Mouse (Mus musculus) midbrain, embryonic 14.5 days (tissue): ENCODE data around the gene Pemt. TPM values are rescaled to one million over a fixed set of nuclear protein-coding genes. Genes with fewer than 3 reads are reported as not detected.

Source experiments
- ATAC-seq: fragments of 200-750 bp; cut with Nextera tagmentation; 2 replicates; pipeline ENCODE4 v1.8.0; 2017; ENCODE audit warnings: moderate number of reproducible peaks, moderate library complexity; ENCODE audit not compliant: low FRiP score, low TSS enrichment
- DNase-seq: peaks from one replicate; pipeline ENCODE4 v3.0.0-alpha.2; 2015
- H3K27ac ChIP-seq: fragments of 300-500 bp; sonication (generic); replicated peaks from 2 replicates; pipeline ENCODE4 v1.5.1; 2014; ENCODE audit warnings: mild to moderate bottlenecking, low read depth, low read length, moderate library complexity
- H3K27me3 ChIP-seq: fragments of 300-500 bp; sonication (generic); 2 replicates; pipeline ENCODE4 v1.6.1; 2014; ENCODE audit warnings: low read length, control low read depth, mixed read lengths; ENCODE audit not compliant: control insufficient read depth, insufficient read depth
- H3K36me3 ChIP-seq: fragments of 300-500 bp; sonication (generic); 2 replicates; pipeline ENCODE4 v1.6.1; 2014; ENCODE audit warnings: low read length, control low read depth; ENCODE audit not compliant: control insufficient read depth, insufficient read depth
- H3K4me1 ChIP-seq: fragments of 300-500 bp; sonication (generic); 2 replicates; pipeline ENCODE4 v1.6.1; 2014; ENCODE audit warnings: mild to moderate bottlenecking, antibody characterized with exemption, low read length, control low read depth; ENCODE audit not compliant: control insufficient read depth, insufficient read depth
- H3K4me2 ChIP-seq: fragments of 300-500 bp; sonication (generic); 2 replicates; pipeline ENCODE4 v1.6.1; 2014; ENCODE audit warnings: mild to moderate bottlenecking, low read length, moderate library complexity
- H3K4me3 ChIP-seq: fragments of 300-500 bp; sonication (generic); replicated peaks from 2 replicates; pipeline ENCODE4 v1.5.1; 2014; ENCODE audit warnings: low read depth, low read length
- H3K9ac ChIP-seq: fragments of 300-500 bp; sonication (generic); replicated peaks from 2 replicates; pipeline ENCODE4 v1.6.1; 2014; ENCODE audit warnings: mild to moderate bottlenecking, low read length, moderate library complexity
- H3K9me3 ChIP-seq: fragments of 300-500 bp; sonication (generic); 2 replicates; pipeline ENCODE4 v1.6.1; 2016; ENCODE audit warnings: low read length, control low read depth, mixed read lengths; ENCODE audit not compliant: control insufficient read depth
- WGBS: fragments of 180-500 bp; shearing (Covaris S2); extraction: QIAGEN DNeasy Blood & Tissue Kit; methylation state at CpG from one replicate; pipeline ENCODE4 v1.1.7; 2014; 5-methylcytosine and 5-hydroxymethylcytosine counted together
- polyA plus RNA-seq: library from polyadenylated mRNA; unstranded; fragments of >200 nt; fragmentation: Nextera tagmentation; extraction: Ambion mirVana; gene quantifications from 2 replicates; pipeline ENCODE4 v1.2.1, GENCODE M21; 2014

Gene Pemt
- polyA plus RNA-seq, 1 experiment from 2014 or later = 6.0 TPM

DNA sequence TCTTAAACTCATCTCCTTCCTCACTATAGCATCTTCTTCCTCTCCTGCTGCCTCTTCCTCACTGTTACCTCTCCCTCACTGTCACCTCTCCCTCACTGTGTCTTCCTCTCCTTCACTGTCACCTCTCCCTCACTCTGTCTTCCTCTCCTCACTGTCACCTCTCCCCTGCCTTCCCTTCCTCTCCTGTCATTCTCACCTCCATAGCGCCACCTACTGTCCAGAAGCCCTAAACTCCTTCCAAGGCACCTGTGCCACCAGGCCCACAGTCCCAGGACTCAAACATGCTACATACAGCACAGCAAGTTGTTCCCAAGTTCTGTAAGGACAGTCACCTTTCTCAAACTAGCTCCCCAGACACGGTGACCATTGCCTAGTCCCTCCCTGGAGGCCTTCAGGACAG, 19.0 kb downstream of the Pemt start:
- 4% methylated on average over 2 of the region's 2 CpGs for WGBS
- no peak overlapping the region for H3K4me3 ChIP-seq
- no peak overlapping the region for H3K27ac ChIP-seq
- DNase-seq (peak; percentile 84), ATAC-seq (no peak)
- no peaks in the 10 kb centered on the region for H3K4me1 ChIP-seq
- no peaks in the 10 kb centered on the region for H3K27me3 ChIP-seq
- no peak overlapping the region for H3K4me2 ChIP-seq
- H3K9me3 ChIP-seq = no peaks in the 10 kb centered on the region
- no peaks in the 10 kb centered on the region for H3K36me3 ChIP-seq
- no peak overlapping the region for H3K9ac ChIP-seq

DNA sequence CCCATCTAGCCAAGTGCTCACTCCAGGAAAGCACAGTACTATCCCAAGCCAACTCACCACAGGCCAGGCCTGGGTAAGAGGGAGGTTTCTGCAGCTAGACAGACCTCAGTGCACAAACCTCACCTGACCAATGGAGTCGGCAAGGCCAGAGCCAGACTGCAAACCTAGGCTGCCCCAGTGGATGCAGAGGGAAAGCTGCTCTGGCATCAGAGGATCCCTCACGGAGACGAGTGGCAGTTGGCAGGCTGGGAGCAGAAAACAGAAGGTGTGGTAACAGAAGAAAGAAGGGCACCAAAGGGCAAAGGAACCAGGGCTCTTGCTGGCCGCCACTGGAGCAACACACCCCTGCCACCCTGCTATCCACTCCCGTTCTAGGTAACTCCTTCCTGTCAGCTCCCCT, 20.1 kb downstream of the Pemt start:
- WGBS = 91% methylated on average over 5 of the region's 5 CpGs
- no peak for DNase-seq
- Histone ChIP-seq H3K9ac (no peak overlapping the region; the same call in 1 of the 2 replicates), H3K4me1 (no peaks in the 10 kb centered on the region), H3K9me3 (no peaks in the 10 kb centered on the region), H3K4me2 (no peak overlapping the region), H3K27me3 (no peaks in the 10 kb centered on the region), H3K36me3 (no peaks in the 10 kb centered on the region), H3K27ac (no peak overlapping the region), H3K4me3 (no peak overlapping the region)
- ATAC-seq = no peak

DNA sequence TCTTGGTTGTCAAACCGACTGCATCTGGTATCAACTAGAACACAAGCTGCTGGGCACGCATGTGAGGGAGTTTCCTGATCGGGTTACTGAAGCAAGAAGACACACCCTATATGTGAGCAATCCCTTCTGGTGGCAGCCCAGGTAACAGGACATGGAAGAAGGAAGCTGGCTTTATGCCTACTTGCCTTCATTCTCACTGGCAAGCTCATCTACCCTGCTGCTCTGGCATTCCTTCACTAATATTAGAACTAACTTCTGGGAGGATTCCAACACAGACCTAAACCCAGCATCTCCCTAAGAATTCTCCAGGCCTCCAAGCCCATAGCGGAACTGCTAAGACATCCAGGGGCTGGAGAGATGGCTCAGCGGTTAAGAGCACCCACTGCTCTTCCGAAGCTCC, 25.1 kb downstream of the Pemt start:
- ATAC-seq (no peak), DNase-seq (no peak)
- no peak overlapping the region for H3K27ac ChIP-seq
- no peak overlapping the region for H3K4me3 ChIP-seq
- H3K4me1 ChIP-seq = no peaks in the 10 kb centered on the region
- no peaks in the 10 kb centered on the region for H3K36me3 ChIP-seq
- H3K9ac ChIP-seq = no peak overlapping the region
- no peak overlapping the region for H3K4me2 ChIP-seq
- 89% methylated on average over 6 of the region's 6 CpGs for WGBS
- no peaks in the 10 kb centered on the region for H3K9me3 ChIP-seq
- no peaks in the 10 kb centered on the region for H3K27me3 ChIP-seq

DNA sequence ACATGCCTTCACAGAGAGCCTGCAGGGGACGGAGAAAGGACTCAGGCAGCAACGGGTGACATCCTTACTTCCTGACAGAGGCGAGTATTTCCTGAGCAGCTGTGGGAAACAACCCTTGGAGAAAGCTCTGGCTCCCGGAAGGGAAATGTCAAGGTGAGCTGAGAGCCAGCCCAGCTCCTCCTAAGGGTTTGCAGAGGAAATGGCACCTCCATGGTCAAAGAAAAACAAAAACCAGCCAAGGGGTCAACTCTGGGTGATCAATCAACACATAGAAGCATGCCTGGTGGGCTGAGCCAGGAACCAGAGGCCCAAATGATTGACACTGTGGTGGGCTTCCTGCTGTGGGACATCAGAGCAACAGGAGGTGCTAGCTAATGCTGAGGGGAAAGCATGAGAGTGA, 29.6 kb downstream of the Pemt start:
- Histone ChIP-seq H3K9me3 (no peaks in the 10 kb centered on the region), H3K27ac (no peak overlapping the region), H3K4me2 (no peak overlapping the region), H3K36me3 (no peaks in the 10 kb centered on the region), H3K4me1 (no peaks in the 10 kb centered on the region), H3K9ac (no peak overlapping the region), H3K27me3 (no peaks in the 10 kb centered on the region), H3K4me3 (no peak overlapping the region)
- WGBS = 70% methylated on average over 4 of the region's 4 CpGs
- ATAC-seq (no peak), DNase-seq (no peak)

DNA sequence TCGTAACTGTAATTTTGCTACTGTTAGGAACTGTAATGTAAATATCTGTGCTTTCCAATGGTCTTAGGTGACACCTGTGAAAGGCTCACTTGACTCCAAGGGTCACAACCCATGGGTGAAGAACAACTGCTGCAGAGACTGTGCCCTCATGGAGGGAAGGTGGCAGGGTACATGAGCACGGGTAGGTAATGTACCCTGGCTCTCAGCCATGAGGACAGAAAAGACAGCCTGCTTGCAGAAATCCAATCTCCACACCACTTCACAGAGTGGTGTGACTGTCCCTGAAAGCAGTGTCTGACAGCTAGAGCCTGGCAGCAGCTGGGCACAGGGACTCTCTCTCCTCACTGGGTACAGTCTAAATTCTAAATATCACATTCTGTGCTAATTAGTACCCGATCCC, 34.8 kb downstream of the Pemt start:
- Histone ChIP-seq H3K27ac (no peak overlapping the region), H3K36me3 (no peaks in the 10 kb centered on the region), H3K9me3 (no peaks in the 10 kb centered on the region), H3K27me3 (no peaks in the 10 kb centered on the region), H3K9ac (peak overlapping the region; percentile 29; the same call in 1 of the 2 replicates), H3K4me1 (peaks cover 8% of the 10 kb centered on the region; the same call in 1 of the 2 replicates), H3K4me2 (no peak overlapping the region), H3K4me3 (no peak overlapping the region)
- 87% methylated on average over 3 of the region's 3 CpGs for WGBS
- no peak for DNase-seq
- no peak for ATAC-seq

DNA sequence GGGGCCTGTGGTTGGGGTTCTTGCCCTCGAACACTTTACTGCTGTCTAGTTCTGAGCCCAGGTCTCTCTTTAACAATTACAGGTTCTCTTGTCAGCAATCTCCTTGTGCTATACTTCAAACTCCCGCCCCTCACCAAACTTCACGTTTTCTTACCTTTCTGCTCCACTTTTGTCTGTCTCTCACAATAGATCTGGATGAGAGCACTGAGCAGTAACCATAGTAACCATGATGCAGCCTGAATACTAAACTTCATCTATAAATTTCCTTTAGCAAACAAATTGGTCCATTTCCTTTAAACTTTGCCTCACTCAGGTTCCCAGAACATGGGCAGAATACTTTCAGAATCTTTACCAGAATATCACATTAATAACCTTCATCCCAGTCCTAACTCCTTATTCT, 36.8 kb downstream of the Pemt start:
- Histone ChIP-seq H3K9ac (no peak overlapping the region), H3K4me1 (peaks cover 8% of the 10 kb centered on the region; the same call in 1 of the 2 replicates), H3K4me3 (no peak overlapping the region), H3K36me3 (no peaks in the 10 kb centered on the region), H3K4me2 (no peak overlapping the region), H3K27me3 (no peaks in the 10 kb centered on the region), H3K9me3 (no peaks in the 10 kb centered on the region), H3K27ac (peak overlapping the region; percentile 37; the same call in 1 of the 2 replicates)
- DNase-seq (peak; percentile 70), ATAC-seq (no peak)
- 42% methylated on average over 3 of the region's 3 CpGs for WGBS

DNA sequence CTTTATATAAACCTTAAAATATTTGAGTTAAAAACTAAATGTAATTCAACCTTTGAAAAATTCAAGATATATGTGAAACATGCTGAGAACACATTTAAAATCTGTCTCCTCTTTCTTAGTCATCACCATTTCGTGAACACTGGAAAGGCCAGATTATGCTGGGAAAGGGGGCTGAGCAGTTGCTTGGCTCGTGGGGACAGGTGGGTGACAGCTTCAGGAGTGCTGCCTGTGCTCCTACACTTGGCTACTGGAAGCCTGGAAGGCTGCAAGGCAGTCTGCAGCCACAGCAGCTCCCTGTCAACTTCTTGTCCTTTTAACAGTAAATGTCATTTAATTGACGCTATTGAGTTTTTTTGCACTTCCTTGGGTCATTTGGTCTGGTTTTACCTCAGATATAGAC, 40.4 kb downstream of the Pemt start:
- peaks cover 8% of the 10 kb centered on the region; the same call in 1 of the 2 replicates for H3K4me1 ChIP-seq
- H3K9ac ChIP-seq = no peak overlapping the region
- ATAC-seq = no peak
- H3K4me3 ChIP-seq = no peak overlapping the region
- H3K27ac ChIP-seq = no peak overlapping the region
- H3K27me3 ChIP-seq = no peaks in the 10 kb centered on the region
- no peaks in the 10 kb centered on the region for H3K9me3 ChIP-seq
- no peak for DNase-seq
- no peaks in the 10 kb centered on the region for H3K36me3 ChIP-seq
- WGBS = 72% methylated on average over 3 of the region's 3 CpGs
- H3K4me2 ChIP-seq = no peak overlapping the region

DNA sequence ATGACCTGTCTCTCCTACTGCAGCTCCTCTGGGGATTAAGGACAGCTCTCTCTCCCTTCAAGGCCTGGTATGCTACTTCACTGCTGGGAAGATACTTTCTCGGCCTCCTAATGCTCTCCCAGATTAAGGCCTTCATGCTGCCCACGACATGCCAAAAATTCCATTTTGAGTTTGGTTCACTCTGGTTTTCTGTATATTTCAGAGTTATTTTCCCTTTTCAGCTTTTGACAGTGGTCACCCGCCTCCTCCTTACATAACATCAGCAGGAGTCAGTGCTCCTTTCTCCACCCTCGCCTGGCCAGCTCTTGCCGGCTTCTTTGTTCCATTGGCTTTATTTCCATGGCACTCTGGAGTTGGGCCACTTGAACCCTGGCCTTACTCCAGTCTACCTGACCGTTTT, 41.6 kb downstream of the Pemt start:
- ATAC-seq (no peak), DNase-seq (no peak)
- H3K9ac ChIP-seq = no peak overlapping the region
- no peak overlapping the region for H3K4me2 ChIP-seq
- no peaks in the 10 kb centered on the region for H3K27me3 ChIP-seq
- H3K4me3 ChIP-seq = no peak overlapping the region
- no peaks in the 10 kb centered on the region for H3K9me3 ChIP-seq
- 65% methylated on average over 6 of the region's 6 CpGs for WGBS
- no peak overlapping the region for H3K27ac ChIP-seq
- H3K36me3 ChIP-seq = no peaks in the 10 kb centered on the region
- H3K4me1 ChIP-seq = peaks cover 8% of the 10 kb centered on the region; the same call in 1 of the 2 replicates

DNA sequence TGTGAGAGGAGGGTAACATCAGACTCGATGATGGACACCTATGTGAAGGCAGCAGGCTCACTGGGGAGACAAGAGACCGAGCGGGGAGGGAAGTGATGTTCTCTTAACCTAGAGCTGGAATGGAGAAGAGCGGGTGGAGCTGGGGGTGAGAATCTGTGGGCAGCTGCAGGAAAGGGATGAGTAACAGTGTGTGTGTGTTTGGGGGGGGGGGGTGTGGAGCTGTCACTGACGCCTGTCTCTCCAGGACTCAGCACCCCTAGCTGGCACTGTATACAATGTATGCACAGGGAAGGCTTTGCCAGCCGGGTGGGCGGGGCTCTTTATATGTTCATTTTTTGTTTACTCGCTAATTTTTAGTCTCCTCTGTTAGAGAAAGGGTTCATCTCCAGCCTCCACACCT, 42.5 kb downstream of the Pemt start:
- no peak for ATAC-seq
- no peaks in the 10 kb centered on the region for H3K9me3 ChIP-seq
- WGBS = 87% methylated on average over 8 of the region's 8 CpGs

More for the DNA sequence above, 42.5 kb downstream of the Pemt start:
- no peak overlapping the region for H3K4me2 ChIP-seq
- H3K4me3 ChIP-seq = no peak overlapping the region
- no peak for DNase-seq
- no peak overlapping the region for H3K9ac ChIP-seq
- no peak overlapping the region for H3K27ac ChIP-seq
- H3K27me3 ChIP-seq = no peaks in the 10 kb centered on the region
- H3K36me3 ChIP-seq = no peaks in the 10 kb centered on the region
- peaks cover 3% of the 10 kb centered on the region; the same call in 1 of the 2 replicates for H3K4me1 ChIP-seq
